Mouse (Mus musculus): ENCODE measurements around the gene Gm13090. TPM values are rescaled to one million over a fixed set of nuclear protein-coding genes. Genes with fewer than 3 reads are reported as not detected.

Gene Gm13090
- polyA plus RNA-seq (2011; ENCODE audit: insufficient read depth, insufficient read length, low read depth, missing spikeins): not detected in 2 replicates

- H3K36me3 ChIP-seq (ENCODE audit: control insufficient read depth, insufficient read depth, low read length, poor library complexity, severe bottlenecking): no peaks in the 10 kb centered on the region
- no peaks in the 10 kb centered on the region for H3K9me3 ChIP-seq (replicated peaks; ENCODE audit: control insufficient read depth, insufficient read depth, low read length, poor library complexity, severe bottlenecking)
- H3K27me3 ChIP-seq (ENCODE audit: control insufficient read depth, insufficient read depth, low read length, poor library complexity, severe bottlenecking): no peaks in the 10 kb centered on the region
- H3K27ac ChIP-seq (ENCODE audit: insufficient read depth, low read length): no peak within 1 kb of the TSS
- no peak within 1 kb of the TSS for H3K9ac ChIP-seq (ENCODE audit: low read depth, poor library complexity, severe bottlenecking)
- peak within 1 kb of the TSS; percentile 12; the same call in 1 of the 2 replicates for H3K4me3 ChIP-seq (ENCODE audit: low read depth, low read length)
- TF ChIP-seq CTCF (IDR thresholded peaks at IDR 0.05; ENCODE audit: low read depth, low read length) (no peak), POLR2A (IDR thresholded peaks at IDR 0.05; ENCODE audit: insufficient read depth, low read length) (no peak), EP300 (IDR thresholded peaks at IDR 0.05; ENCODE audit: insufficient read depth, low read depth, low read length) (no peak)
- H3K4me1 ChIP-seq (ENCODE audit: control insufficient read depth, insufficient read depth, low read length): no peaks in the 10 kb centered on the region
These were observed at the start of gene Gm13090 for GRCm38 (mm10) chr4:151089270-151089669. TSS of gene Gm13090 (plus strand) at chr4:151089570.

GRCm38 (mm10) chr4:151041506-151041905 is 47.9 kb upstream of the Gm13090 start:
- no peaks in the 10 kb centered on the region for H3K27me3 ChIP-seq (ENCODE audit: control insufficient read depth, insufficient read depth, low read length, poor library complexity, severe bottlenecking)
- H3K27ac ChIP-seq (ENCODE audit: insufficient read depth, low read length): no peak overlapping the region
- H3K9ac ChIP-seq (ENCODE audit: low read depth, poor library complexity, severe bottlenecking): no peak overlapping the region
- TF ChIP-seq EP300 (IDR thresholded peaks at IDR 0.05; ENCODE audit: insufficient read depth, low read depth, low read length): no peak
- no peak for TF ChIP-seq POLR2A (IDR thresholded peaks at IDR 0.05; ENCODE audit: insufficient read depth, low read length)
- no peak for TF ChIP-seq CTCF (IDR thresholded peaks at IDR 0.05; ENCODE audit: low read depth, low read length)
- no peaks in the 10 kb centered on the region for H3K4me1 ChIP-seq (ENCODE audit: control insufficient read depth, insufficient read depth, low read length)
- no peak overlapping the region for H3K4me3 ChIP-seq (ENCODE audit: low read depth, low read length)
- no peaks in the 10 kb centered on the region for H3K9me3 ChIP-seq (replicated peaks; ENCODE audit: control insufficient read depth, insufficient read depth, low read length, poor library complexity, severe bottlenecking)
- no peaks in the 10 kb centered on the region for H3K36me3 ChIP-seq (ENCODE audit: control insufficient read depth, insufficient read depth, low read length, poor library complexity, severe bottlenecking)

GRCm38 (mm10) chr4:151043281-151043680 is 46.1 kb upstream of the Gm13090 start:
- Histone ChIP-seq H3K4me3 (ENCODE audit: low read depth, low read length) (no peak overlapping the region), H3K9me3 (replicated peaks; ENCODE audit: control insufficient read depth, insufficient read depth, low read length, poor library complexity, severe bottlenecking) (no peaks in the 10 kb centered on the region), H3K9ac (ENCODE audit: low read depth, poor library complexity, severe bottlenecking) (no peak overlapping the region), H3K4me1 (ENCODE audit: control insufficient read depth, insufficient read depth, low read length) (no peaks in the 10 kb centered on the region), H3K27me3 (ENCODE audit: control insufficient read depth, insufficient read depth, low read length, poor library complexity, severe bottlenecking) (no peaks in the 10 kb centered on the region), H3K27ac (ENCODE audit: insufficient read depth, low read length) (no peak overlapping the region), H3K36me3 (ENCODE audit: control insufficient read depth, insufficient read depth, low read length, poor library complexity, severe bottlenecking) (no peaks in the 10 kb centered on the region)
- TF ChIP-seq POLR2A (IDR thresholded peaks at IDR 0.05; ENCODE audit: insufficient read depth, low read length): no peak
- TF ChIP-seq EP300 (IDR thresholded peaks at IDR 0.05; ENCODE audit: insufficient read depth, low read depth, low read length): no peak
- TF ChIP-seq CTCF (IDR thresholded peaks at IDR 0.05; ENCODE audit: low read depth, low read length): no peak

GRCm38 (mm10) chr4:151044037-151044943 is 45.1 kb upstream of the Gm13090 start, which contains the start of gene Per3:
TSS of gene Per3 (minus strand) at chr4:151044665.
- Histone ChIP-seq H3K4me3 (ENCODE audit: low read depth, low read length) (peak within 1 kb of the TSS; percentile 71), H3K9me3 (replicated peaks; ENCODE audit: control insufficient read depth, insufficient read depth, low read length, poor library complexity, severe bottlenecking) (no peaks in the 10 kb centered on the region), H3K4me1 (ENCODE audit: control insufficient read depth, insufficient read depth, low read length) (no peaks in the 10 kb centered on the region), H3K36me3 (ENCODE audit: control insufficient read depth, insufficient read depth, low read length, poor library complexity, severe bottlenecking) (0 out of 2 replicates have a peak, but pooled peaks cover 2% of the 10 kb centered on the region), H3K9ac (ENCODE audit: low read depth, poor library complexity, severe bottlenecking) (peak within 1 kb of the TSS; percentile 72), H3K27ac (ENCODE audit: insufficient read depth, low read length) (no peak within 1 kb of the TSS; the same call in 1 of the 2 replicates), H3K27me3 (ENCODE audit: control insufficient read depth, insufficient read depth, low read length, poor library complexity, severe bottlenecking) (no peaks in the 10 kb centered on the region)
- TF ChIP-seq POLR2A (IDR thresholded peaks at IDR 0.05; ENCODE audit: insufficient read depth, low read length) (no peak), EP300 (IDR thresholded peaks at IDR 0.05; ENCODE audit: insufficient read depth, low read depth, low read length) (no peak), CTCF (IDR thresholded peaks at IDR 0.05; ENCODE audit: low read depth, low read length) (no peak)

- H3K4me3 ChIP-seq (ENCODE audit: low read depth, low read length): peak overlapping the region; percentile 71
- peaks cover 5% of the 10 kb centered on the region; the same call in 1 of the 2 replicates for H3K36me3 ChIP-seq (ENCODE audit: control insufficient read depth, insufficient read depth, low read length, poor library complexity, severe bottlenecking)
- H3K4me1 ChIP-seq (ENCODE audit: control insufficient read depth, insufficient read depth, low read length): no peaks in the 10 kb centered on the region
- peak overlapping the region; percentile 72 for H3K9ac ChIP-seq (ENCODE audit: low read depth, poor library complexity, severe bottlenecking)
- no peak for TF ChIP-seq EP300 (IDR thresholded peaks at IDR 0.05; ENCODE audit: insufficient read depth, low read depth, low read length)
- no peak for TF ChIP-seq POLR2A (IDR thresholded peaks at IDR 0.05; ENCODE audit: insufficient read depth, low read length)
- no peak for TF ChIP-seq CTCF (IDR thresholded peaks at IDR 0.05; ENCODE audit: low read depth, low read length)
- H3K9me3 ChIP-seq (replicated peaks; ENCODE audit: control insufficient read depth, insufficient read depth, low read length, poor library complexity, severe bottlenecking): no peaks in the 10 kb centered on the region
- H3K27me3 ChIP-seq (ENCODE audit: control insufficient read depth, insufficient read depth, low read length, poor library complexity, severe bottlenecking): no peaks in the 10 kb centered on the region
- H3K27ac ChIP-seq (ENCODE audit: insufficient read depth, low read length): no peak overlapping the region; the same call in 1 of the 2 replicates
These were observed 44.3 kb upstream of the Gm13090 start for GRCm38 (mm10) chr4:151044944-151045570.
